Mouse (Mus musculus) leukemia stem cell, adult 10-12 weeks (primary cell): ENCODE data around the gene Poll. TPM values are rescaled to one million over a fixed set of nuclear protein-coding genes. Genes with fewer than 3 reads are reported as not detected.

ENCODE experiments used
- polyA plus RNA-seq: library from polyadenylated mRNA; stranded (reverse); fragments of >175 nt; gene quantifications from 2 replicates; pipeline ENCODE4 v1.2.3, GENCODE M21; 2012; ENCODE audit warnings: low replicate concordance

Poll gene
- polyA plus RNA-seq = 4.7 and 11.4 TPM in 2 replicates

GRCm38 (mm10) chr19:45560153-45560890 lies at the start of gene Poll, which contains the start of gene Gm17018:
TSS of gene Poll (minus strand) at chr19:45560531.
TSS of gene Gm17018 (plus strand) at chr19:45560615.

Other genes starting within 250 kb of the Poll start
- gene Btrc, start 196.8 kb downstream of the Poll start, polyA plus RNA-seq = 1.4 and 4.0 TPM in 2 replicates
- gene Gm17018, start 84 bp upstream of the Poll start, polyA plus RNA-seq = 6.4 and 17.5 TPM in 2 replicates
- 19.1 and 36.4 TPM in 2 replicates for gene Fbxw4, start 99.8 kb upstream of the Poll start, polyA plus RNA-seq
- not detected in 2 replicates for gene Fgf8, start 182.4 kb upstream of the Poll start, polyA plus RNA-seq
- gene Npm3, start 189.1 kb upstream of the Poll start, polyA plus RNA-seq = 73.4 and 84.6 TPM in 2 replicates
- 22.0 and 22.2 TPM in 2 replicates for gene Mgea5, start 223.3 kb upstream of the Poll start, polyA plus RNA-seq